Mouse (Mus musculus) midbrain, postnatal 0 days (tissue): ENCODE data around the gene Pus10. TPM values are rescaled to one million over a fixed set of nuclear protein-coding genes. Genes with fewer than 3 reads are reported as not detected.

ENCODE experiments used
- ATAC-seq: fragments of 200-750 bp; cut with Nextera tagmentation; 2 replicates; pipeline ENCODE4 v1.8.0; 2017; ENCODE audit warnings: moderate number of reproducible peaks, mild to moderate bottlenecking, moderate TSS enrichment, moderate library complexity; ENCODE audit not compliant: low FRiP score
- DNase-seq: peaks from one replicate; pipeline ENCODE4 v3.0.0-alpha.2; 2015; ENCODE audit warnings: low spot score
- H3K27ac ChIP-seq: fragments of 300-500 bp; sonication (generic); 2 replicates; pipeline ENCODE4 v1.5.1; 2014; ENCODE audit warnings: low read depth, mild to moderate bottlenecking, low read length, mixed read lengths
- H3K27me3 ChIP-seq: fragments of 300-500 bp; sonication (generic); 2 replicates; pipeline ENCODE4 v1.6.1; 2014; ENCODE audit warnings: low read length, control low read depth, mixed read lengths; ENCODE audit not compliant: insufficient read depth
- H3K36me3 ChIP-seq: fragments of 300-500 bp; sonication (generic); 2 replicates; pipeline ENCODE4 v1.6.1; 2014; ENCODE audit warnings: low read length, control low read depth, mixed read lengths; ENCODE audit not compliant: insufficient read depth
- H3K4me1 ChIP-seq: fragments of 300-500 bp; sonication (generic); 2 replicates; pipeline ENCODE4 v1.6.1; 2014; ENCODE audit warnings: mild to moderate bottlenecking, control low read depth, antibody characterized with exemption, low read length, mixed read lengths; ENCODE audit not compliant: insufficient read depth
- H3K4me2 ChIP-seq: fragments of 300-500 bp; sonication (generic); 2 replicates; pipeline ENCODE4 v1.6.1; 2014; ENCODE audit warnings: low read depth, mild to moderate bottlenecking, low read length, mixed read lengths; ENCODE audit not compliant: poor library complexity, severe bottlenecking
- H3K4me3 ChIP-seq: fragments of 300-500 bp; sonication (generic); 2 replicates; pipeline ENCODE4 v1.5.1; 2014; ENCODE audit warnings: low read depth, mild to moderate bottlenecking, low read length, moderate library complexity
- H3K9ac ChIP-seq: fragments of 300-500 bp; sonication (generic); replicated peaks from 2 replicates; pipeline ENCODE4 v1.6.1; 2014; ENCODE audit warnings: mild to moderate bottlenecking, low read length, moderate library complexity, mixed read lengths; ENCODE audit not compliant: poor library complexity, severe bottlenecking
- H3K9me3 ChIP-seq: fragments of 300-500 bp; sonication (generic); 2 replicates; pipeline ENCODE4 v1.6.1; 2016; ENCODE audit warnings: low read length, control low read depth
- CTCF ChIP-seq: IDR thresholded peaks from 2 replicates; pipeline ENCODE4 v1.5.1; 2016; ENCODE audit warnings: antibody characterized with exemption, mild to moderate bottlenecking
- WGBS: fragments of 180-500 bp; shearing (Covaris S2); extraction: QIAGEN DNeasy Blood & Tissue Kit; methylation state at CpG from one replicate; pipeline ENCODE4 v1.1.7; 2014; 5-methylcytosine and 5-hydroxymethylcytosine counted together
- polyA plus RNA-seq: library from polyadenylated mRNA; unstranded; fragments of >200 nt; fragmentation: Nextera tagmentation; extraction: Ambion mirVana; gene quantifications from 2 replicates; pipeline ENCODE4 v1.2.1, GENCODE M21; 2015
- total RNA-seq: library from RNA; depleted of rRNA; stranded (reverse); fragments of >200 nt; gene quantifications from 2 replicates; pipeline ENCODE4 v1.2.3, GENCODE M21; 2014

Gene Pus10
- total and polyA plus RNA-seq, 2 experiments from 2014 or later = 9.5 to 11.2 TPM

GRCm38 (mm10) chr11:23722326-23722725, 56.9 kb downstream of the Pus10 start:
- H3K27ac ChIP-seq = no peak overlapping the region
- H3K4me2 ChIP-seq = no peak overlapping the region
- no peaks in the 10 kb centered on the region for H3K4me1 ChIP-seq
- DNase-seq (no peak), ATAC-seq (no peak)
- no peak for TF ChIP-seq CTCF
- peaks cover 49% of the 10 kb centered on the region for H3K36me3 ChIP-seq
- no peaks in the 10 kb centered on the region for H3K27me3 ChIP-seq
- no peak overlapping the region for H3K9ac ChIP-seq
- 26% methylated on average over 2 of the region's 2 CpGs for WGBS
- H3K4me3 ChIP-seq = no peak overlapping the region
- H3K9me3 ChIP-seq = no peaks in the 10 kb centered on the region

DNA sequence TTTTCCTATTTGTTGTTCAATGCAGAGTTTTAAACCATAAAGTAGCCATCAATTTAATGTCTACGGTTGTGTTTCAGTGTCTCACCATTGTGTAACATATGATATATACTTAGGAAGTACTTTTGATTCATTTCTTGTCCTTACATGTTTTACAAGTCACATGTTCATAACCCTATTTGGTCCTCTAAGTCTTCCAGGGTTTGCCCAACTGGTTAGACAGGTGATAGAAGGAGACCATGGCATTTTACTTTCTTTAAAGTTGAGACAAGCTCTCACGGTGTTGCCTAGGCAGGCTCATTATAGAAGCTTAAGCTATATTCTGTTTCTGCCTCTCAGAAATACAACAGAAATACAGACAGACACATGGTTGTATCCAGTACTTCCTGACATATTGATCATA, 60.4 kb downstream of the Pus10 start:
- Histone ChIP-seq H3K4me2 (no peak overlapping the region), H3K4me3 (no peak overlapping the region), H3K4me1 (no peaks in the 10 kb centered on the region), H3K27me3 (no peaks in the 10 kb centered on the region), H3K36me3 (peaks cover 48% of the 10 kb centered on the region), H3K9me3 (no peaks in the 10 kb centered on the region), H3K27ac (no peak overlapping the region), H3K9ac (no peak overlapping the region)
- WGBS = 96% methylated on average over 2 of the region's 2 CpGs
- ATAC-seq (no peak), DNase-seq (no peak)
- TF ChIP-seq CTCF = no peak

DNA sequence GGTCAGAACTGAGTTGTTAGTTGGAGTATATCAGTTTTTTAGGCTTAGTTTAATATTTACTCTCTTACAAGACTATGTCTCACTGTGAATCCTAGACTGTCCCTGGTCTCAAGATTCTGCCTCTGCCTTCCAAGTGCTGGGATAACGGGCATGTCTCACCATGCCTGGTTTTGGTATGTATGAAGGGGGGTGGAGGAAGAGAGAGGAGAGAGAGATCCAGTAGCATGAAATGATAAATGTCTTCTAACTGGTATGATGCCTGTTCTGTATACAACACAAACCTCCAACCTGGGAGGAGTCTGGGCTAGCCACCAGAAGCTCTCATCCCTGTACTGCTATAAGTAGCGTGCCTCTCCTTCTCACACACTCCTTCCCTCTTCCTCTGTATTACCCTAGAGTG, 61.0 kb downstream of the Pus10 start:
- H3K9me3 ChIP-seq = no peaks in the 10 kb centered on the region
- no peak for TF ChIP-seq CTCF
- no peak for ATAC-seq
- H3K4me2 ChIP-seq = no peak overlapping the region
- H3K4me1 ChIP-seq = no peaks in the 10 kb centered on the region
- H3K36me3 ChIP-seq = peaks cover 48% of the 10 kb centered on the region
- H3K9ac ChIP-seq = no peak overlapping the region
- H3K4me3 ChIP-seq = no peak overlapping the region
- no peaks in the 10 kb centered on the region for H3K27me3 ChIP-seq
- no peak overlapping the region for H3K27ac ChIP-seq
- no peak for DNase-seq
- 92% methylated on average over 2 of the region's 2 CpGs for WGBS

DNA sequence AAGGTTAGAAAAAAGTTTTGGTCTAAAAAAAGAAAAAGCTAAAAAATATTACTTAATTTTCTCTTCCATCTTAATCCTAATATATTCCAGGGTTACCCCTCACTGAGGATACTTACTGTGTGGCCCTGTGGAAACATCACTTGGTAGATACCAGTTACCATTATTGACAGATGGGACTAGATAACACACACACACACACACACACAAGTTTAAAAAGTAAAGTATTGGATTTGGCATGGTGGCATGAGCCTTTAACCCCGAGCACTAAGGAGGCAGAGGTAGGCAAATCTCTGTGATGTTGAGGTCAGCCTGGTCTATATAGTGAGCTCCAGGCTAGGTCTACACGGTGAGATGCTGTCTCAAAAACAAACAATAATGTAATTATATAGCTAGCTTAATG, 62.7 kb downstream of the Pus10 start:
- Histone ChIP-seq H3K36me3 (peaks cover 43% of the 10 kb centered on the region), H3K4me3 (no peak overlapping the region), H3K27me3 (no peaks in the 10 kb centered on the region), H3K9me3 (no peaks in the 10 kb centered on the region), H3K4me2 (no peak overlapping the region), H3K27ac (no peak overlapping the region), H3K9ac (no peak overlapping the region), H3K4me1 (no peaks in the 10 kb centered on the region)
- ATAC-seq (no peak), DNase-seq (no peak)
- no peak for TF ChIP-seq CTCF
- WGBS = 99% methylated on average over 2 of the region's 2 CpGs

DNA sequence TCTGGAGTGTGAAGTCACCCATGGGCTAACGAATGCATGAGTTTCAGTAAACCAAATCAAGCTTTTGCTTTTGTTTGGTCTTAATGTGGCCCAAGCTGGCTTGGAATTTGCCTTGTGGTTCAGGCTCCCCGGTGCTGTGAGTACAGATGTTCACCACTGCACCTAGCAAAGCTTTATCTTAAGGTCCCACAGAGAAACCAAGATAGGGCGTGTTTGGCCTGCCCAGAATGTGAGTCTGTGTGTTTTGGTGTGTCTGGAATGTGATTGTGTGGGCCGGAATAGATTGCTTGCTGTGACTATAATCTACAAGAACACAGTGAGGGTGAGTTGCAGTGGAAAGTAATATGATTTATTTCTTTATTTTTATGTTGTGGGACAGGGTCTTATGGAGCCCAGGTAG, 64.6 kb downstream of the Pus10 start:
- H3K4me2 ChIP-seq = no peak overlapping the region
- no peak overlapping the region for H3K4me3 ChIP-seq
- DNase-seq (no peak), ATAC-seq (no peak)
- H3K27ac ChIP-seq = no peak overlapping the region
- no peak for TF ChIP-seq CTCF
- 90% methylated on average over 4 of the region's 4 CpGs for WGBS
- no peaks in the 10 kb centered on the region for H3K9me3 ChIP-seq
- peaks cover 39% of the 10 kb centered on the region for H3K36me3 ChIP-seq
- H3K27me3 ChIP-seq = no peaks in the 10 kb centered on the region
- no peak overlapping the region for H3K9ac ChIP-seq
- H3K4me1 ChIP-seq = no peaks in the 10 kb centered on the region

GRCm38 (mm10) chr11:23732840-23733239, 67.4 kb downstream of the Pus10 start:
- TF ChIP-seq CTCF = no peak
- 93% methylated on average over 1 of the region's 1 CpGs for WGBS
- no peak overlapping the region for H3K27ac ChIP-seq

More at GRCm38 (mm10) chr11:23732840-23733239, 67.4 kb downstream of the Pus10 start:
- Histone ChIP-seq H3K4me3 (no peak overlapping the region), H3K27me3 (no peaks in the 10 kb centered on the region), H3K36me3 (peaks cover 23% of the 10 kb centered on the region), H3K4me2 (no peak overlapping the region), H3K4me1 (no peaks in the 10 kb centered on the region), H3K9me3 (no peaks in the 10 kb centered on the region), H3K9ac (no peak overlapping the region)
- DNase-seq = no peak
- no peak for ATAC-seq
